Mouse (Mus musculus): ENCODE data around the gene Aasdh.

DNA sequence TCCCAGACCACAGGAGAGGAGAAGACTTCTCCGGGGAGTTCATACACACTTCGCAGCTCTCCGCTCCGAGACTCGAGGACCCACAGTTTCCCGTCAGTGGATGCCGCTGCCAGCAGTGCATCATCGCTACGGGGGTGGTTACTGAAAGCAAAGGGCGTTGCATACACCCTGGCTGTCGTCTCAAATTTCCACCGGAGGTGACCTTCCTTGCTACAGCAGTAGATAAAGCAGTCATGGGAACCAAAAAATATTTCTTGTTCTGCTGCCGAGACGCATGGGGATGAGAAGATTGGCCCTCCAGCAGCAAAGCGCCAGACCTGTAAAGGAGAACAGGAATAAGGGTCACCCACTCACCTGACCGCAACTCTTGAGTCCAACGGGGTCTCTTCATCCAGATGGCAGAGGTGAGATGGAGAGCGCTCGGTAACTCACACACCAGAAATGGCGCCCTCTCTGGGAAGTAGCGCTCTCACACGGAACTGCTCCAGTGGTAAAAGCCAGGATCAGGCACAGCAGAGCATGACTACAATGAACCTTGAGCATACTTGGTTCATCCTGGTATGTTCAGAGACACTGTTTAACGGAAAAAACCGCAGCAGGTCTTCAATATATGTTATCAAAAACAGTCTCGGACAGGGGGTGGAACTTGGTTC is 29.1 kb downstream of the Aasdh start:
- peak in 1 of 3 experiments; percentile 15; a peak in 1 of 6 replicates for TF ChIP-seq CTCF (IDR thresholded peaks at IDR 0.05 in 2 of 3, conservative IDR thresholded peaks at IDR 0.05 in 1 of 3; ENCODE audit: control insufficient read depth in 1 of 3, insufficient read depth in 1 of 3, low read depth in 2 of 3, low read length in 3 of 3, poor library complexity in 1 of 3, severe bottlenecking in 1 of 3)
- TF ChIP-seq EP300 (IDR thresholded peaks at IDR 0.05; ENCODE audit: low read depth in 1 of 2, low read length in 2 of 2), result no peak
- TF ChIP-seq POLR2A (IDR thresholded peaks at IDR 0.05; ENCODE audit: control insufficient read depth in 1 of 2, insufficient read depth in 1 of 2, low read depth in 1 of 2, low read length in 2 of 2, poor library complexity in 1 of 2), result no peak
- TF ChIP-seq USF1 (IDR thresholded peaks at IDR 0.05; ENCODE audit: low read depth, low read length), result no peak
- no peak for TF ChIP-seq TAL1 (IDR thresholded peaks at IDR 0.05; ENCODE audit: low read length)
- TF ChIP-seq ZMIZ1 (IDR thresholded peaks at IDR 0.05; ENCODE audit: low read depth, low read length), result no peak
- TF ChIP-seq USF2 (IDR thresholded peaks at IDR 0.05; ENCODE audit: borderline replicate concordance in 1 of 2, insufficient read depth in 1 of 2, low read depth in 1 of 2, low read length in 2 of 2), result no peak

All from MEL (cell line).